Mouse (Mus musculus): Measurements from ENCODE around the gene Cyp27b1.

DNA sequence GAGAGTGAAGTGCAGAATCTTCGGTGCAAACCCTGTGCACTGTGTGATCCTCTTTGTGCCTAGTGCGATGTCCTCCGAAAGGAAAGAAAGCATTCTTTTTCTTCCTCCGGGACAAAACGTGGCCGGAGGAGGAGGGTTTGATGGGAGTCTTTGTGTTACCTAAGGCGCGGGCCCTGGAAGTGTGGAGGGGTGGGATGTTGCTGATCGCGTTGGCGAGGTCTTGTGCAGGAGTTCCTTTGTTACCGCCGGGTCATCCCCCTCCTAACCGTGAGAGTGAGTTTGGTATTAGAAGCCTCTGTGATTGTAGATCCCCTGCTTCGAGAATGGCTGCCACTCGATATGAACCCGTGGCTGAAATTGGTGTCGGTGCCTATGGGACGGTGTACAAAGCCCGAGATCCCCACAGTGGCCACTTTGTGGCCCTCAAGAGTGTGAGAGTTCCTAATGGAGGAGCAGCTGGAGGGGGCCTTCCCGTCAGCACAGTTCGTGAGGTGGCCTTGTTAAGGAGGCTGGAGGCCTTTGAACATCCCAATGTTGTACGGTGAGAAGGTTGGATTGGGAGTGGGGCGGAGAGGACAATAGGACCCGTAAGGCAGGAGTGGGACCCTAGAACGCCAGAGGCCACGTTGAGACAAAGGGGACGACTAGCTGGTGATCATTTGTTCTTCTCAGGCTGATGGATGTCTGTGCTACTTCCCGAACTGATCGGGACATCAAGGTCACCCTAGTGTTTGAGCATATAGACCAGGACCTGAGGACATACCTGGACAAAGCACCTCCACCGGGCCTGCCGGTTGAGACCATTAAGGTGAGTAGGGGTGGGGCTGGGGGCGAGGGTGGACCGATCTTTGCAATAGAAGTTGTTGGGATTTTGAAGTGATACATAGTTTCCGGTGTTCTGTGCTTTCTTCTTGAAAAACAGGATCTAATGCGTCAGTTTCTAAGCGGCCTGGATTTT, 16.1 kb downstream of the Cyp27b1 start:
- TF ChIP-seq POLR2A (IDR thresholded peaks at IDR 0.05; ENCODE audit: control insufficient read depth, extremely low read depth, insufficient read depth, low read length, poor library complexity) (no peak), CTCF (IDR thresholded peaks at IDR 0.05; ENCODE audit: borderline replicate concordance, control insufficient read depth, extremely low read depth, insufficient read depth, low read length, poor library complexity) (no peak)

All from thymus, adult 2 months (tissue).